Mouse (Mus musculus): ENCODE data around the gene Klhl20.

GRCm38 (mm10) chr1:161071272-161071620 is 60.1 kb downstream of the Klhl20 start:
- TF ChIP-seq CTCF (IDR thresholded peaks at IDR 0.05; ENCODE audit: borderline replicate concordance, insufficient read depth, low read length) = no peak
- TF ChIP-seq POLR2A (IDR thresholded peaks at IDR 0.05; ENCODE audit: low read depth, low read length) = no peak
